Mouse (Mus musculus) CD8-positive naive resting alpha-beta T cell, adult 2 months (primary cell): ENCODE measurements around the gene Timp2.
"Not testable (repeated sequence)": the region's sequence is repeated elsewhere in the genome, so short reads cannot be mapped to it uniquely, and the experiment has no call there.

Experiments used
- DNase-seq, 2 experiments: peaks; one replicate each; pipeline ENCODE4 v3.0.0; 2022; ENCODE audit warnings: low read depth in 2 of 2, low spot score in 2 of 2

Timp2 gene

DNA sequence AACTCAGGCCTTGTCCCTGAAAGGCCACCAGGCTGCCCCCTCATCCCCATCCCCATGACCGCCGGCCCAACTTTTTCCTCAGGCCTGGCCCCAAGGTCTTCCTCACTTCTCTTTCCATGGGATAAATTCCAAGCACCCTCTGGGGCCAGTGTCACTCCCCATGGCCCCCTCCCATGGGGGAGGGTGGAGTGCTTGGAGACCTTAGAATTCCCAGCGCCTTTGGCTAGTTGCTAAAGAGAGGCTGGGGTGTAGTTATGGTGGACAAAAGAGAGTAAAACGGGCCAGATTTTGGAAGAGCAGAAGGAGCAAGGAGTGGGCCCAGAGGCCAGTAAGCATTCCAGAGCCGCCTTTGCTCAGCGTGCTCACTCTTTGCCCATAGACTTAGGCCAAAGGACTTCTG lies at the start of gene Timp2:
Timp2 (minus strand) TSS at position 101 of the 400 bp plus-strand sequence.
- DNase-seq, result no peak

DNA sequence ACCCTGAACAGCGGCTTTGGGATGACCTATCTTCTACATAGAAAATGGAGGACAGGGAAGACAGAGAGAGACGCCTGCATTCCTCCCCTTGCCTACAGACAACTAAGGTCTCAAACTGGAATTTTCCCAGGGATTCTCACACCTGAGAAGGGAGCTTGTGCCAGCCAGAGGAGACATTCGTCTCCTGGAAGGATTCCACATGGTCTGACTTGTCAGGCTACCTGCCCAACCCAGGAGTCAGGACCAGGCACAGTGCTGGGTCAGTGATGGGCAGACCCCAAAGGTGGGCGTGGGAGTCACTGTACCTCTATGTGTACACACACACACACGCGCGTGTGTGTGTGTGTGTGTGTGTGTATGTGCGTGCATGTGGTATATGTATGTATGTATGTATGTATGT lies 49.8 kb upstream of the Timp2 start:
- no peak for DNase-seq

DNA sequence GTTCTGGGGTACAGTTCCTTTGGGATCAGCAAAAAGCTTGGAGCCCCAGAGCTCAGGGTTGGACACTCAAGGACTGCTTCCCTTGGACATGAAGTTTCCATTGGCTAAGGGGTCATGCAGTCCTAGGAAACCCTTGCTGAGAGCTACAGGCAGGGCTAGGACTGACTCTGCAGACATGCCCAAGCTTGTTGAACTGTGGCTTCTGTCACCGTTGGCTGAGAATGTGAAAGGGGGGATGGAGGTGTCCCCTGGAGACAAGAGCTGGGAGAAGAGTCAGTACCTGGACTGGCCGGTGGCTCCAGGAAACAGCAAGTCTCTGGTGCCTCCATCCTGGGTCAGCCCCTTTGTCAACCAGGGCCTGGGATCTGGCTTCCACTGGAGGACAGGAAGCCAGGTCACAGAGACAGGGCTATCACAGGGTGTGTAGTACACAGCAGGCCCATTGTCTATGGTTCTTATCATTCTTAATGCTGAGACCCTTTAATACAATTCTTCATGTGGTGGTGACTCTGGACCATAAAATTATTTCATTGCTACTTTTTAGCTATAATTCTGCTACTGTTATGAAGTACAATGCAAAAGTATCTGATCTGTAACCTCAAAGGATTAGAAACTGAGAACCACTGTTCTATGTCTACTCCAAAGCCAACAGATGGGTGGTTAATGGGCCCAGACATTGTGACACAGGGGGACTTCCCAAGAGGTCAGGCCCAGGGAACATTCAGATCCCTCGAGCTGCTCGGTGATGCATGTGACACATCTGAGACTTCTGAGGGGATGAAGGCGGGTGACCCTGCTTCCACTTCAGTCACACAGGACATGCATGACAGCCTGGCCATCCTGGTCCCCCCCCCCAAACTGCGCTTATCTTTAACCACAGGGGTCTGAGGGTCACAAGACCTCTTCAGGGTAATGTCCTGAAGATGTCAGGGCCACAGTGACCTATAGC lies 48.7 kb upstream of the Timp2 start:
- DNase-seq, result no peak

- DNase-seq, result no peak
Observed at GRCm38 (mm10) chr11:118403183-118403582, 47.6 kb upstream of the Timp2 start.

GRCm38 (mm10) chr11:118401760-118402280 lies 46.3 kb upstream of the Timp2 start, which contains the start of gene Lgals3bp:
Gene Lgals3bp (minus strand): TSS chr11:118402092.
- DNase-seq, result peak; percentile 45 to 62

DNA sequence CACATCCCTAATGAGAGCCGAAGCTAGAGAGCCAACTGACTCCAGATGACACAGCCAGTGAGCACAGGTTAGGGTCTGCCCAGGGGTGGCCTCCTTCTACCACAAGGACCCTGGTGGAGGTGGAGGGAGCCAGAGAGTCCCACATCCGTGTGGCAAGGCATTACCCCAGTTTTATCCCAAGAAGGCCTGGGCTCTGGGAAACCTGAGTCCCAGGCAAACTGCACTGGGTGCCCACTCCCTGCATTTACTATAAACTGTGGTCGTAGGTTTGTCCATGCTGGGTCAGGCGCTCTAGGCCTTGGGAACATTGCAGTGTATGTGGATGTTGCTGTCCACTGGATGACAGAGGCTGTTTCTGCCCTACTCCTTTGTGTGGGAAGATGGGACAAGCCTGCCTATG lies 45.7 kb upstream of the Timp2 start:
- no peak for DNase-seq

DNA sequence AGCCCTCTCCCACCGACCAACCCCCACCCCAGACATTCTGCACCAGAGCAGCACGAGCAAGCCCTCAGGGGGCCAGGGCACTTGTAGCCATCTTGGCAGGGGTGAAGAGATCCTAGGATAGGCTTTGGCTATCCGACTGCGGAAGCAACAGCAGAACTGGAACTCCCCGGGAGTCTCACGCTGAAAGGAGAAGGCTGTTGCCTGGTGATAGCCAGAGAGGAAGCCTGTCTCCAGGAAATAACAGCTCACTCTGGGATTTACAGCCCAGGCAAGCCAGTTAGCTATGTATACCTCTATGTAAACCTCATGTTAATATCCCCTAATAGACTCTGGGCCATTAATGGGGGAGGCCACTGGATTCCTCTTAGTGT lies 45.0 kb upstream of the Timp2 start:
- DNase-seq, result no peak

GRCm38 (mm10) chr11:118399891-118400565 lies 44.5 kb upstream of the Timp2 start:
- DNase-seq, result no peak

GRCm38 (mm10) chr11:118397806-118398530 lies 42.4 kb upstream of the Timp2 start:
- peak; percentile 64 to 70 for DNase-seq

DNA sequence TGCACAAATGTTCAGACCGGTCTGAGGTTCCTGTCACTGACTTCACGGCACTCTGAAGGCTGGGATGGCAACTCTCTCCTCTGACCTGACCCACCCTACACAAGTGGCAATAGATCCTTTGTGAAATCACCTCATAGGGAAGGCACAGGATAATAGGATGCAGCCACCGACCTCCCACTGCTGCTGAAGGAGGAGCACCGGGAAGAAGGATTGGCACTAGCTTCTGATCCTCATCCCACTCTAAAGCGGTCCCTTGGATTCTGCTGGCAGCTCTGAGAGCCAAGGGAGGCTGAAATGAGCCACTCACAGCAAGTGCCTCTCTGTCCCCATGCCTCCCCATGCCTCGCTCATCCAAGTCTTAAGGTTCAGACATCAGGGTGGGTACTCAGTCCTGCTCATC lies 39.0 kb upstream of the Timp2 start:
- no peak for DNase-seq

DNA sequence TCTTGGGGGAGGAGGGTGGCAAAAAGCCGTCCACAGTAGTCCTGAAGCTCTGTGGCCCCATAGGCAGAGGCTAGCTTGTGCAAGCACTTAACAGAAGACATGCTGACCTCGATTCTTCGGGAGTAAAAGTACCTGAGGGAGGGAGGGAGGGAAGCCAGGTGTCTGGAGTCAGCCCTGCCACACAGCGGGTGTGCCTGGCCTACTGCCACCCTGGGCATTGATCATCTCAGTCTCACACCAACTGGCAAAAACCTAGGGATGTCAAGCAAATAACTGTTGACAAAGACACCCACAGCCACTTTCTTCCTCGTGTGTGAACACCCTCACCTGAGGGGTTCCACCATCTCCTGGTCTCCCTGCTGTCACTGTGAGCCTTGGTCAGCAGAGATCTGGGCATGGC lies 38.5 kb upstream of the Timp2 start:
- no peak for DNase-seq

DNA sequence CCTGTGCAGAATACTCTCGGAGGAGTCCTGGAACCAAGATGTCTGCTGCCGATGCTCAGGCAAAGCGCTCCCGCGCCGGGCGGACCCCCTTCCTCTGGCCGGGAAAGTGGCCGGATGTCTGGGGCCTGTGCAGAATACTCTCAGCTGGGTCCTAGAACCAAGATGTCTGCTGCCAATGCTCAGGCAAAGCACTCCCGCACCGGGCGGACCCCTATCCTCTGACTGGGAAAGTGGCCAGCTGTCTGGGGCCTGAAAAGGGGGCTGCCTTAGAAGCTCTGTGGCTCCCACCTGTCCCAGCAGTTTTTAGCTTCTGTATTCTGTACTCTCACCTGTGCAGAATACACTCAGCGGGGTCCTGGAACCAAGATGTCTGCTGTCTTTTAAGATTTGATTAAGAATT lies 32.3 kb upstream of the Timp2 start:
- not testable (repeated sequence) for DNase-seq

DNA sequence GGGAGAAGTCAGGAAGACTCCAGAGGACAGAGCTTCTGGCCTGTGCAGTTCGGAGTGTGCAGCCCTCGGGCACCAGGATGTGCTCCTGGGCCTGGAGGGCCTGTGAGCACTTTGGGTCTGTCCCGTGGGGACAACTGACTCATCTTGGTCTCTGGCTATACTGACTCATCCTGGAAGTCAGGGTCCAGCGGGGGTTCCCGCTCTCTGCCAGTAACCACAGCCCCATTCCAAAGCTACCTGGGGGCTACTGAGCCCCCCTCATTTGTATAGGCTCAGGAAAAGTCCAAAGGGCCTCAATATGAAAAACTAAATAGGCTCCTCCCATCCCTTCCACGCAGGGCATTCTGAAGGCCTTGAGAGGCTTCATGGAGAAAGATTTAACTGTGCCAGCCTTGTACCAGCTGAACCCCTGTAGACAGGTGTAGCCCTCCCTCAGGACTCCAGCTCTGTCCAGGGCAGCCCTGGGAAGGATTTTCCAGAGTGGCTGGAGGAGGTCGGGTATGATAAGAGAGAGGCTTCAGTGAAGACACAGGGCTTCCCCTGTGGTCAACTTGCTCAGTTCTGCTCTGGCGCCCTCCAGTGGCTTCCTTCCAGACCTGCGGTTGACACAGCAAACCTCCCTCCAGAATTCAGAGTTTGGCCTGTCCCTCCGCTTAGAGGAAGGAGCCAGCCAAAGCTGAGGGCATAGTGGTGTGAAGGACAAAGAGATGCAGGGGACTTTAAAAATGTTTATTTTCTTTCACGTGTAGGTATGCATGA lies 23.9 kb upstream of the Timp2 start:
- peak; percentile 71 to 81 for DNase-seq

GRCm38 (mm10) chr11:118378656-118379055 lies 23.1 kb upstream of the Timp2 start:
- DNase-seq, result no peak

DNA sequence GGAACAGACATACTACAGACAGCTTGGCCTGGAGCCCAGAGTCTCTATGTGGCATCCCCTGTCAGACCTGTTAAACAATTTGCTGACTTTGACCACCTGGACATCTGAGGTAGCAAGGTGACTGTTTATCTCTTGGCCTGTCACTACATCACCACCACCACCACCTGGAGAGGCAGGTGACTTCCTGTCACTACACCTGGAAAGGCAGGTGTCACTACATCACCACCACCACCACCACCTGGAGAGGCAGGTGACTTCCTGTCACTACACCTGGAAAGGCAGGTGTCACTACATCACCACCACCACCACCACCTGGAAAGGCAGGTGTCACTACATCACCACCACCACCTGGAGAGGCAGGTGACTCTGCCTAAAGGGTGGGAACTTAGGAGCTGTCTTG lies 20.8 kb upstream of the Timp2 start:
- DNase-seq, result not testable (repeated sequence)

- DNase-seq, result no peak
Observed at GRCm38 (mm10) chr11:118375881-118376280, 20.3 kb upstream of the Timp2 start.

DNA sequence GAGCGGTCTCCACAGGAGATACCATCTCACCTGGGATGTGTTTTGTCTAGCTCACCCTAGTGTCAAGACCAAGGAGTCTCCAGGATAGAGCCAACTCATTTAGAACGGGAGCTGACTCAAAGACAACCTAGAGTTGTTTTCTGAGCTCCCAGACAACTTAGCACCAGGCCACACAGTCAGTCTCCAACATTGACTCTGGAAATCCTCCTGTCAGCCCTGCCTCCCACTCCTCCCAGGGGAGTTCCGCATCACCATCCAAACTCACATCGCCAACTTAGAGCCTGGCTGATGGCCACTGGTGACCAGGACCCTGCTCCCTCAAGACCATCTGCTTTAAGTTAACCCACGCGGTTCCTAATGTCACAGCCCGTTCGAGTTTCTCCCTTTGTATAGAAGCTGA lies 19.9 kb upstream of the Timp2 start:
- DNase-seq, result no peak

DNA sequence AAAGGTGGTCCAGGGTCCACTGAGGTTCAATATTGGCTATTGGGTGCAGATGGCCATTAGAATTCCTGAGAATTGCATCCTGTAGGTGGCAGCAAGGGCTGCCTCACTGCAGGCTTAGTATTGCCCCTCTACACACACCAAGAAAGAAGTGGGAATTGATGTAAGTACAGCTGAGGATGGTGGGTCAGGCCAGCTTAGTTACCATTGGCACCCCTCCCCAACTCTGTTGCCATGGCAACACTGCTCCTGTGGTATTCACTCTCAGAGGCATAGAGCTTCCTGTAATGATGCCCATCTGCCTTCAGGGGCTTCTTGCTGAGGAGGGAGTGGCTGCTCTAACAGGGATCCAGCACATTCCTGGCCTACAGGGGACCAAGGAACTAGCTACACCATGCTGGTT lies 19.5 kb upstream of the Timp2 start:
- DNase-seq, result no peak

- no peak for DNase-seq
Observed at GRCm38 (mm10) chr11:118374506-118374905, 19.0 kb upstream of the Timp2 start.

GRCm38 (mm10) chr11:118372641-118373040 lies 17.1 kb upstream of the Timp2 start:
- DNase-seq, result no peak

DNA sequence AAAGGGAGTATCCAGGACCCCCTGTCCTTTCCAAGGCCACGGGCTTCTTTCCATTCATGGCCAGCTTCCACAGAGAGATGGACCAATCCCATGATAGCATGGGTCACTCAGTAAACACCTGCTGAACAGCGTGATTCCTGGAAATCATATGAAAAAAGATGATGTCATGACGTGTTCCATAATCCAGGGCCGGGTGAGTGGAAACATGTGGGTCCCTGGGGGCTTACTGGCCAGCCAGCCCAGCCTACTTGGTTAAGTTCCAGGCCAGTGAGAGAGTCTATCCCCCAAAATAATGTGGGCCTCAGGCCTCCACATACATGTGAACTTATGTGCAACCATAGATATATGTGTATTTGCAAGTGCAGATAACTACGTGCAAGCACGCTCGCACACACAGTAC lies 16.3 kb upstream of the Timp2 start:
- DNase-seq, result no peak
